Mouse (Mus musculus): ENCODE measurements around the gene Vmn1r138. TPM values are rescaled to one million over a fixed set of nuclear protein-coding genes. Genes with fewer than 3 reads are reported as not detected.
"Not testable (repeated sequence)": the region's sequence is repeated elsewhere in the genome, so short reads cannot be mapped to it uniquely, and the experiment has no call there.

The Vmn1r138 gene
- total RNA-seq (2014; rRNA removed; ENCODE audit: low replicate concordance) (not detected in 2 replicates), polyA plus RNA-seq (2015; fragmentation: Nextera tagmentation; extraction: Ambion mirVana) (not detected in 2 replicates)

GRCm38 (mm10) chr7:22028797-22029196 is at the start of gene Vmn1r138:
Gene Vmn1r138 (minus strand): TSS chr7:22028897.
- not testable (repeated sequence) for H3K36me3 ChIP-seq (replicated peaks; ENCODE audit: control insufficient read depth, insufficient read depth, low read length); ATAC-seq (ENCODE audit: insufficient read depth, low read depth); H3K4me1 ChIP-seq (ENCODE audit: control insufficient read depth, insufficient read depth); H3K4me3 ChIP-seq (ENCODE audit: low read depth, low read length); H3K9ac ChIP-seq (replicated peaks; ENCODE audit: low read depth, low read length); H3K4me2 ChIP-seq (ENCODE audit: low read depth, low read length); H3K9me3 ChIP-seq (replicated peaks; ENCODE audit: control insufficient read depth, low read length); DNase-seq (ENCODE audit: low spot score); H3K27me3 ChIP-seq (ENCODE audit: control insufficient read depth, insufficient read depth, low read length); H3K27ac ChIP-seq (ENCODE audit: low read depth)
- no CpG with 5 or more reads among the region's 2 CpGs for WGBS

DNA sequence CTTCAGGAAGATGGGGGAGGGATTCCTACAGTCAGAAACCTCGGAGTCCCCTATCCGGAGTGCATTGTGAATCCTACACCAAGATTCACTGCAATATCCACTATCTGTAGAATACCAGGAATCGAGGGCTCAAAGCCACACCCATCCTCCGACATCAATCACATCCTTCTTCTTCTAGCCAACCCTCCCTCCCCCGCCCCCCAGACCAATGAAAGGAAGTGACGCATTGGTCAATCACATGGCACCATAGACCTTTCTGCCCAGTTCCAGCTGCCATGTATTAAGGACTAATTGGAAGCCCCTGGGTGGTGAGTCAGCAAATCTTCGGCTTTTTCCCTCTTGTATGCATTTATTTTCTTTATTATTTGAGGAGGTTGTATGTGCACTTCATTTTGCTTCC is 40.1 kb upstream of the Vmn1r138 start, which contains the start of gene Vmn1r139:
Vmn1r139 (plus strand) TSS at position 301 of the 400 bp plus-strand sequence.
- H3K9ac ChIP-seq (replicated peaks; ENCODE audit: low read depth, low read length); H3K36me3 ChIP-seq (replicated peaks; ENCODE audit: control insufficient read depth, insufficient read depth, low read length); H3K4me3 ChIP-seq (ENCODE audit: low read depth, low read length); H3K9me3 ChIP-seq (replicated peaks; ENCODE audit: control insufficient read depth, low read length); H3K27me3 ChIP-seq (ENCODE audit: control insufficient read depth, insufficient read depth, low read length); ATAC-seq (ENCODE audit: insufficient read depth, low read depth); H3K4me1 ChIP-seq (ENCODE audit: control insufficient read depth, insufficient read depth); DNase-seq (ENCODE audit: low spot score); H3K4me2 ChIP-seq (ENCODE audit: low read depth, low read length); H3K27ac ChIP-seq (ENCODE audit: low read depth): not testable (repeated sequence)
- no CpG with 5 or more reads among the region's 7 CpGs for WGBS

DNA sequence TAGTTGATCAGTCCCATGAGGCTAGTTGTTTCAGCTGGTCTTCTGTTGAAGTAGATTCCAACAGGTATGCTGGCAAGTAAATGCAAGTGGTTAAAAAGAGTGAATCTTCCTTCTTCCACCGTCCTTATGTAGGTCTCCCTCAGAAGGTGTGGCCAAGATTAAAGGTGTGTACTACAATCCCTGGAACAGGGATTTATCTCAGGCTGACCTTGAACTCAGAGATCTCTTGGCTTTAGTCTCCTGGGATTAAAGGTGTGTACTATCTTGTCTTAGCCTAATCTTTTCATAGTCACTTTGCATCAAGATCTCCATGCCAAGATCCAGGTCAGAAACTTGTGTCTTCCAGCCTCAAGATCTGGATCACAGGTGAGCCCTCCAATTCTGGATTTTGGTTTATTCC is 27.5 kb upstream of the Vmn1r138 start, which contains the start of gene Gm6176:
Gm6176 (minus strand) TSS at position 101 of the 400 bp plus-strand sequence.
- not testable (repeated sequence) for H3K4me2 ChIP-seq (ENCODE audit: low read depth, low read length); H3K27me3 ChIP-seq (ENCODE audit: control insufficient read depth, insufficient read depth, low read length); H3K9ac ChIP-seq (replicated peaks; ENCODE audit: low read depth, low read length); H3K4me3 ChIP-seq (ENCODE audit: low read depth, low read length); DNase-seq (ENCODE audit: low spot score); H3K4me1 ChIP-seq (ENCODE audit: control insufficient read depth, insufficient read depth); H3K27ac ChIP-seq (ENCODE audit: low read depth); H3K36me3 ChIP-seq (replicated peaks; ENCODE audit: control insufficient read depth, insufficient read depth, low read length); ATAC-seq (ENCODE audit: insufficient read depth, low read depth); H3K9me3 ChIP-seq (replicated peaks; ENCODE audit: control insufficient read depth, low read length)
- WGBS: no CpG with 5 or more reads among the region's 1 CpGs

GRCm38 (mm10) chr7:21994287-21994686 is 34.4 kb downstream of the Vmn1r138 start, which contains the start of gene Vmn1r137:
Gene Vmn1r137 (plus strand): TSS chr7:21994587.
- not testable (repeated sequence) for H3K9ac ChIP-seq (replicated peaks; ENCODE audit: low read depth, low read length); DNase-seq (ENCODE audit: low spot score); H3K27me3 ChIP-seq (ENCODE audit: control insufficient read depth, insufficient read depth, low read length); H3K4me1 ChIP-seq (ENCODE audit: control insufficient read depth, insufficient read depth); H3K4me2 ChIP-seq (ENCODE audit: low read depth, low read length); H3K27ac ChIP-seq (ENCODE audit: low read depth); H3K36me3 ChIP-seq (replicated peaks; ENCODE audit: control insufficient read depth, insufficient read depth, low read length); H3K9me3 ChIP-seq (replicated peaks; ENCODE audit: control insufficient read depth, low read length); ATAC-seq (ENCODE audit: insufficient read depth, low read depth); H3K4me3 ChIP-seq (ENCODE audit: low read depth, low read length)
- no CpG with 5 or more reads among the region's 3 CpGs for WGBS

Other genes with a start within 250 kb of the Vmn1r138 start
- not detected in 2 replicates for gene Gm4177, start 232.2 kb downstream of the Vmn1r138 start, total RNA-seq (2014; rRNA removed; ENCODE audit: low replicate concordance)
- not detected in 2 replicates for gene Gm4177, start 232.2 kb downstream of the Vmn1r138 start, polyA plus RNA-seq (2015; fragmentation: Nextera tagmentation; extraction: Ambion mirVana)
- gene Vmn1r135, start 196.5 kb downstream of the Vmn1r138 start, total RNA-seq (2014; rRNA removed; ENCODE audit: low replicate concordance): not detected in 2 replicates
- not detected in 2 replicates for gene Vmn1r135, start 196.5 kb downstream of the Vmn1r138 start, polyA plus RNA-seq (2015; fragmentation: Nextera tagmentation; extraction: Ambion mirVana)
- not detected in 2 replicates for gene Gm5725, start 184.6 kb downstream of the Vmn1r138 start, total RNA-seq (2014; rRNA removed; ENCODE audit: low replicate concordance)
- not detected in 2 replicates for gene Gm5725, start 184.6 kb downstream of the Vmn1r138 start, polyA plus RNA-seq (2015; fragmentation: Nextera tagmentation; extraction: Ambion mirVana)
- not detected in 2 replicates for gene Gm5891, start 107.6 kb downstream of the Vmn1r138 start, total RNA-seq (2014; rRNA removed; ENCODE audit: low replicate concordance)
- not detected in 2 replicates for gene Gm5891, start 107.6 kb downstream of the Vmn1r138 start, polyA plus RNA-seq (2015; fragmentation: Nextera tagmentation; extraction: Ambion mirVana)
- gene Vmn1r137, start 34.3 kb downstream of the Vmn1r138 start, total RNA-seq (2014; rRNA removed; ENCODE audit: low replicate concordance): not detected in 2 replicates
- gene Vmn1r137, start 34.3 kb downstream of the Vmn1r138 start, polyA plus RNA-seq (2015; fragmentation: Nextera tagmentation; extraction: Ambion mirVana): not detected in 2 replicates
- not detected in 2 replicates for gene Gm6176, start 27.4 kb upstream of the Vmn1r138 start, total RNA-seq (2014; rRNA removed; ENCODE audit: low replicate concordance)
- gene Gm6176, start 27.4 kb upstream of the Vmn1r138 start, polyA plus RNA-seq (2015; fragmentation: Nextera tagmentation; extraction: Ambion mirVana): not detected in 2 replicates
- gene Vmn1r139, start 40.2 kb upstream of the Vmn1r138 start, total RNA-seq (2014; rRNA removed; ENCODE audit: low replicate concordance): not detected in 2 replicates
- not detected in 2 replicates for gene Vmn1r139, start 40.2 kb upstream of the Vmn1r138 start, polyA plus RNA-seq (2015; fragmentation: Nextera tagmentation; extraction: Ambion mirVana)
- gene Gm16451, start 89.3 kb upstream of the Vmn1r138 start, total RNA-seq (2014; rRNA removed; ENCODE audit: low replicate concordance): not detected in 2 replicates
- gene Gm16451, start 89.3 kb upstream of the Vmn1r138 start, polyA plus RNA-seq (2015; fragmentation: Nextera tagmentation; extraction: Ambion mirVana): not detected in 2 replicates
- not detected in 2 replicates for gene Gm10666, start 105.8 kb upstream of the Vmn1r138 start, total RNA-seq (2014; rRNA removed; ENCODE audit: low replicate concordance)
- not detected in 2 replicates for gene Gm10666, start 105.8 kb upstream of the Vmn1r138 start, polyA plus RNA-seq (2015; fragmentation: Nextera tagmentation; extraction: Ambion mirVana)
- gene Vmn1r142, start 135.1 kb upstream of the Vmn1r138 start, total RNA-seq (2014; rRNA removed; ENCODE audit: low replicate concordance): not detected in 2 replicates
- gene Vmn1r142, start 135.1 kb upstream of the Vmn1r138 start, polyA plus RNA-seq (2015; fragmentation: Nextera tagmentation; extraction: Ambion mirVana): not detected in 2 replicates
- not detected in 2 replicates for gene Vmn1r143, start 160.5 kb upstream of the Vmn1r138 start, total RNA-seq (2014; rRNA removed; ENCODE audit: low replicate concordance)
- not detected in 2 replicates for gene Vmn1r143, start 160.5 kb upstream of the Vmn1r138 start, polyA plus RNA-seq (2015; fragmentation: Nextera tagmentation; extraction: Ambion mirVana)
- not detected in 2 replicates for gene Gm8653, start 172.4 kb upstream of the Vmn1r138 start, total RNA-seq (2014; rRNA removed; ENCODE audit: low replicate concordance)
- gene Gm8653, start 172.4 kb upstream of the Vmn1r138 start, polyA plus RNA-seq (2015; fragmentation: Nextera tagmentation; extraction: Ambion mirVana): not detected in 2 replicates
- gene Gm8453, start 200.6 kb upstream of the Vmn1r138 start, total RNA-seq (2014; rRNA removed; ENCODE audit: low replicate concordance): not detected in 2 replicates
- not detected in 2 replicates for gene Gm8453, start 200.6 kb upstream of the Vmn1r138 start, polyA plus RNA-seq (2015; fragmentation: Nextera tagmentation; extraction: Ambion mirVana)

All from heart, postnatal 0 days (tissue).